Mouse (Mus musculus) kidney, adult 11 months (tissue): Measurements from ENCODE around the gene Plxdc2.

Experiments used
- DNase-seq: peaks from one replicate; pipeline ENCODE4 v3.0.0; 2022

Gene Plxdc2

GRCm38 (mm10) chr2:16578153-16578552 lies 222.0 kb downstream of the Plxdc2 start:
- no peak for DNase-seq

- DNase-seq = no peak
Measured at GRCm38 (mm10) chr2:16588546-16588945, 232.4 kb downstream of the Plxdc2 start.

GRCm38 (mm10) chr2:16595451-16595850 lies 239.3 kb downstream of the Plxdc2 start:
- DNase-seq = peak; percentile 19

- DNase-seq = no peak
Measured at GRCm38 (mm10) chr2:16598231-16598630, 242.1 kb downstream of the Plxdc2 start.

GRCm38 (mm10) chr2:16604291-16604690 lies 248.2 kb downstream of the Plxdc2 start:
- DNase-seq = peak; percentile 67

GRCm38 (mm10) chr2:16607792-16608586 lies 251.9 kb downstream of the Plxdc2 start:
- peak; percentile 73 for DNase-seq

GRCm38 (mm10) chr2:16642061-16642460 lies 286.0 kb downstream of the Plxdc2 start:
- DNase-seq = peak; percentile 6

- no peak for DNase-seq
Measured at GRCm38 (mm10) chr2:16651713-16652112, 295.6 kb downstream of the Plxdc2 start.

- DNase-seq = no peak
Measured at GRCm38 (mm10) chr2:16664516-16664915, 308.4 kb downstream of the Plxdc2 start.

GRCm38 (mm10) chr2:16668391-16668790 lies 312.3 kb downstream of the Plxdc2 start:
- no peak for DNase-seq

GRCm38 (mm10) chr2:16682905-16683304 lies 326.8 kb downstream of the Plxdc2 start:
- no peak for DNase-seq

GRCm38 (mm10) chr2:16683739-16684138 lies 327.6 kb downstream of the Plxdc2 start:
- DNase-seq = no peak

GRCm38 (mm10) chr2:16684529-16684928 lies 328.4 kb downstream of the Plxdc2 start:
- no peak for DNase-seq

GRCm38 (mm10) chr2:16696390-16696789 lies 340.3 kb downstream of the Plxdc2 start:
- no peak for DNase-seq

- no peak for DNase-seq
Measured at GRCm38 (mm10) chr2:16697181-16697580, 341.1 kb downstream of the Plxdc2 start.

GRCm38 (mm10) chr2:16706227-16706626 lies 350.1 kb downstream of the Plxdc2 start:
- no peak for DNase-seq

GRCm38 (mm10) chr2:16709885-16710284 lies 353.8 kb downstream of the Plxdc2 start:
- DNase-seq = no peak

- DNase-seq = no peak
Measured at GRCm38 (mm10) chr2:16731033-16731432, 374.9 kb downstream of the Plxdc2 start.

- no peak for DNase-seq
Measured at GRCm38 (mm10) chr2:16734381-16734780, 378.3 kb downstream of the Plxdc2 start.

GRCm38 (mm10) chr2:16738241-16738640 lies 382.1 kb downstream of the Plxdc2 start:
- peak; percentile 3 for DNase-seq

GRCm38 (mm10) chr2:16741813-16742212 lies 385.7 kb downstream of the Plxdc2 start:
- no peak for DNase-seq

GRCm38 (mm10) chr2:16743568-16743967 lies 387.5 kb downstream of the Plxdc2 start:
- no peak for DNase-seq

GRCm38 (mm10) chr2:16749302-16749909 lies 393.3 kb downstream of the Plxdc2 start:
- DNase-seq = no peak

- DNase-seq = no peak
Measured at GRCm38 (mm10) chr2:16757158-16757557, 401.1 kb downstream of the Plxdc2 start.
